Mouse (Mus musculus): ENCODE measurements at regions not wholly inside any gene's neighbourhood (a gene's known extent, or its start where the extent isn't known, plus 50 kb on each side); places are given as distances from the start of the nearest gene placed in this dataset.

DNA sequence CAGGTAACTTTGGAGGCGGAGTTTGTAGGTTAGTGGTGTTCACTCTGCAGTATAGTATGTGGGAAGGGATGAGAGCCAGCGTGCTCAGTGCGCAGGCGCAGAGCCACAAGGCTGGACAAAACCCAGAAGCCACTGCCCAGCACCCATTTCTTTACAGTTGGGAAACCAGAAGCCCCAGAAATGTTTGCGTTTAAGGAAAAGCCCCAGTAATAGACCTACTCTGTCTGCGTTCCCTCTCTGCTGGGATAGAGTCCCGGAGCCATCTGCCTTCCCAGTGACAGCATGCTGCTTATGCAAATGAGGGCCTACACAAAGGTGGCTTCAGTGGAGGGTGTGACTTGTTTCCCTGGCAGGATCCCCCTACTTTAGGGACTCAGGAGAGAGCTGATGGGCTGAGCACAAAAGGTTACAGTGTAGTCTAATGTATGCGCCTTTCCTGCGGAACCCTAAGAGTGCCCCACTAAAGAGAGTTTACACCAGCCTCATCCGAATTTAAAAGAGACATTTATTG, 456.0 kb downstream of the Irx1 start:
- DNase-seq (ENCODE audit: low spot score in 2 of 2), result peak; percentile 17 to 27

- no peak for DNase-seq (ENCODE audit: low spot score in 2 of 2)
Observed at GRCm38 (mm10) chr13:71506777-71507176, 456.7 kb downstream of the Irx1 start.

DNA sequence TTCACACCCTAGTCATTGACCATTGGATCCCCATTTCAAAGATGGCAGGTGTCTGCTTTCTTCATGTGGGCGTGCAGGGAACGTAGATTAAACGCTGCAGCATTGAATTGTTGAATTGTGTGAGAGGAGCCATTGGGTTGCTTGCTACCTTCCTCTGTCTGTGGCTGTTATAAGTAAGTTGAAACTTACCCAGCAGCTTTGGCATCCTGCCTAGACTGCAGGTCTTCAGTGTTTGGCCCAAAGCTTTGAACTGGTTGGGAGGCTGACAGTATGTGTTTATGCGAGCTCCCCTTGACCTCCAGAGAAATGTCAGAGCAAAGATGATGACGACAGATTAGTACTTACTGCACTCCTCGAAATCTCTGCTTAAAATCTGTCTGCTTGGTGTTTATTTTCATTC, 473.8 kb downstream of the Irx1 start:
- no peak for DNase-seq (ENCODE audit: low spot score in 2 of 2)

DNA sequence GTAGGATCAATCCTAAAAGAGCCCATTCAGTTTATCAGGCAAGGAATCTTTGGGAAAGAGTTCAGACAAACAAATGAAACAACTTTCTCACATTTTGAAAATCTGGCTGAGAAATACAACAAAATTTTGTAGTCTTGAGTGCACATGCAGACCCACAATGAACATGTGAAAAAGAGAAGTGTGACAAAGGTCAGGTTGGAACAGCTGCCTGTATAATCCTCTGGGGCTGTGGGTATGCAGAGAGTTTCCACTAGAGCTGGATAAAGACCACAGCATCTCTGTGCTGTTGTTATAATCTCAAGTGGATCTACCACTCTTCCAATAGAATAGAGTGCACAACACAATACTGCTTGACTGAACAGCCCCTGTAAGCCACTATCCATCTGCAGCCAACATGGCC, 482.3 kb downstream of the Irx1 start:
- no peak for DNase-seq (ENCODE audit: low spot score in 2 of 2)

- peak in 1 of 2 experiments; percentile 3 for DNase-seq (ENCODE audit: low spot score in 2 of 2)
Observed at GRCm38 (mm10) chr13:71461552-71461951, 502.0 kb downstream of the Irx1 start.

- no peak for DNase-seq (ENCODE audit: low spot score in 2 of 2)
Observed at GRCm38 (mm10) chr13:71460607-71461006, 502.9 kb downstream of the Irx1 start.

DNA sequence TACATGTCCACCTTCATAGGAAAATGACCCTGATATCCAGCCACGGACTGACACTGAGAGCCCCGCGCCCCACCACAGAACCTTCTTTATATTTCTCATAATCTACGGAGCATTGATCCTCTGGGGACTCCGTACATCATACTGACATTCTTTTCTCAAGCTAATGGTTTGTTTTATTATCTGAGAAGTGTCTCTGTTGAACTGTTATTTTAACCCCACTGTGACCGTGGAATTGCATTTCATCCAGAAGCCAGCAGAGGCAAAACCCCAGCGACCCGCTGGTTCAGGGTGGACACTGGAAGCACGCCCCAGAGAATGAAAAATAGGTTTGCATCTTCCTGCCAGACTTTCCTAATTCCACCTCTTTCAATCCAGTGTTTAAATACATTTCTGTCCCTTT, 503.4 kb downstream of the Irx1 start:
- no peak for DNase-seq (ENCODE audit: low spot score in 2 of 2)

DNA sequence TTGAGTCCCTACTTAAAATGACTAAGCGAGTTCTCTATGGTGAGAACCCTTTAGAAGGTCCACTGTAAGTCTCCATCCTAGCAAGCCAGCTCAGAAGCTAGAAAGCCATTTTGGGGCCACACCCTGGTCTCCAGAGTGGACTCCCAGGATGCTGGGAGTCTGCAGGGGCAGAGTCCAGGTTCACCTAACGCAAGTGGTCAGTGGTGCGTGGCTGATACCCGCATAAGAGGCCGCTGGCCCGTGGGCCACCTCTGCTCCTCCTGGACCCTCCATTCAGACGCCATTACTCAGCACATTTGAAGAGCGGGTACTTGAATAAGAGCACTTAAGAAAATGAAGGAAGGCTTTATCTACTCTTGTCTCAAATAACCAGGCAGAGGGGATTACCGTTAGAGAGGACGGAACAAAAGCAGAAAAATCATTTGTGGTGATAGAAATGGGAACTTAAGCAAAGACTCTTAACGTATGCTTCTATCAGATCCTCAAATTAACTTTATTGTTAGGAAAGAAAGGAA, 504.4 kb downstream of the Irx1 start:
- no peak for DNase-seq (ENCODE audit: low spot score in 2 of 2)

GRCm38 (mm10) chr13:71458061-71458935, 505.2 kb downstream of the Irx1 start:
- DNase-seq (ENCODE audit: low spot score in 2 of 2), result peak; percentile 33 to 59

GRCm38 (mm10) chr13:71457550-71457949, 506.0 kb downstream of the Irx1 start:
- DNase-seq (ENCODE audit: low spot score in 2 of 2), result no peak

- DNase-seq (ENCODE audit: low spot score in 2 of 2), result no peak
Observed at GRCm38 (mm10) chr13:71452258-71452657, 511.3 kb downstream of the Irx1 start.

DNA sequence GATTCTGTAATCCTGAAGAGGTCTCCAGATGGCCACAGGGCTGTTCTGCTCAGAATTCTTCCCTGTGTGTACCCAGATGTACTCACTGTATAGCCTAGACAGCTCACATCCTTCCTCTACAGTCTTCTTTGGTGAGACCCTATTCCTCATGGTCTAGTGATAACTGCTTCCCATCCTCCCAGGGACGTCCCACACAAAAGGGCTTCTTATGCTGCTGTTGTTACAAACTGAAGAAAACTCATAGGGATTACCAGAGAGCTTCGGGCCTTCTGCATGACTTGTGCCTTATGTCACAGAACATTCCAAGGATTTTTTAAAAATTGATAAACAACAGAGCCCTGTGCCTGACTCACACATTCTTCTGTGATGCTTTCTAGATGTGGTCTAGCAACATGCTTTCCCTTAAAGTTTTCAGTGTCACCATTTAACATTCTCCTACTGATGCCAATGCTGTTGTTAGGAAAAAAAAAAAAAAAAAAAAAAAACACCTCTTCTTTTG, 525.9 kb downstream of the Irx1 start:
- no peak for DNase-seq (ENCODE audit: low spot score in 2 of 2)

GRCm38 (mm10) chr13:71403654-71404560, 559.6 kb downstream of the Irx1 start:
- peak; percentile 8 to 18 for DNase-seq (ENCODE audit: low spot score in 2 of 2)

DNA sequence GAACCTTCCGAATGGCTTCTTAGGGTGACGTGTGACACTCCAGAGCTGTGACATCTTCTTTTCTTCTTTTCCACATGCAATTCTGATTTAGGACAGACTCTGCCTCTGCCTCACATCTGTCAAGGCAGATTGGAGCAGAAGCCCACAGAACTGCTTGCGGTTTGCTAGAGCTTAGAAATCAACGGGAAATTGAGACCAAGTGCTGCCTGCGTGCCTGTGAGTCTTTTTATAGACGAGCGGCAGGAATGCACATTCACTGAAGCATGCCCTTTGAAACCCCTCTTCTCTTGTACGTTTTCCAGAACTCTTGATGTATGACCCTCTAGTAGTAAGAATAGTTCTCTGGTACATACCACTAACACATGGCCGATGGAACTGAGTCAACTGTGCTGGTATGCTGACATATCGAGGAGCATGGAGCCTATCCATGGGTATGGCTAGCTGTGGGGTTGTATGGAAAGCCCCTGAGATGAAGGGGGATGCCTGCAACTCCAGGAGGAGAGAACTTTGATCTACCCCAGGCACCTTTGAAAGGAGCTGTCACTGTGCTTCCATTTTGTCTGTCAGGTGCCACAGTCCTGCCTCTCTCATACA, 552.2 kb upstream of the Adamts16 start:
- DNase-seq (ENCODE audit: low spot score in 2 of 2), result no peak

DNA sequence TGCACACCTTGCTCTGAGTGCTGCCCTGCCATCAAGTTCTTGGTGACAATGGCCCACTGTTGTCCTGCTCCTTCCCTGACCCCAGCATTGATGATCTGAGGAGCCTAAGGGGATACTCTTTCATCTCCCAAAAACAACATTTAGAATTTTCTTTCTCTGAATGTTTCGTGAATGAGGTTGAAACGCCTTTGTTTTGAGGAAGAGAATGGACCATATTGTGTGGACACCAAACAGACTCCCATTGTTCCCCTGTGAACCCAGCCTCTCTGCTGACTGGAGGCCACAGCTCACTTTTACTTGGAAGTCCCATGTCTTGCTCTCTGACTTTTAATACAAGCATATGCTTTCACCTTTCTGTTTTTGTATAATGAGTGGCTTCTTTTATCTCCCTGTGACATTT, 537.0 kb upstream of the Adamts16 start:
- DNase-seq (ENCODE audit: low spot score in 2 of 2), result no peak

GRCm38 (mm10) chr13:71375909-71376606, 534.4 kb upstream of the Adamts16 start:
- DNase-seq (ENCODE audit: low spot score in 2 of 2), result peak; percentile 18 to 32

- DNase-seq (ENCODE audit: low spot score in 2 of 2), result no peak
Observed at GRCm38 (mm10) chr13:71372701-71373685, 531.4 kb upstream of the Adamts16 start.

DNA sequence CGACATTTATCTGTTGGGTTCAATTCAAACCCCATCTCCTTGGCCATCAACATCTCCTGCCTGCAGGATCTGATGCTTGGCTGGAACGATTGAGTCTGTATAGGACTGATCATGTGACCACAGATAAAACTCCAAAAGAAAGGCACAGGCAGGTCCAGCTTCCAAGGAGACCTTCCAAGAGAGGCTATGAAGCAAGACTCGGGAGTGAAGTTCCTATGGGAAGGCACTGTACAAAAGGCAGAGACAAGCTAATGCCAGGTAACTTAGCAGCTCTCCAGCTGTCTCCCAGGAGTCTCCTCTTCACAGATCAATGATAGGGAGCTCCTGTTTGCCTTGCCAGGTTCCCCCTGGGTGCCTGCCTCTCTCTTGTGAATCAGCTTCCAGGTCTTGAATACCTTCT, 528.2 kb upstream of the Adamts16 start:
- no peak for DNase-seq (ENCODE audit: low spot score in 2 of 2)

- no peak for DNase-seq (ENCODE audit: low spot score in 2 of 2)
Observed at GRCm38 (mm10) chr13:71365261-71365660, 523.6 kb upstream of the Adamts16 start.

All from layer of hippocampus, adult 8-10 months (tissue).